Mouse (Mus musculus) heart, postnatal 10 days (tissue): ENCODE measurements around the gene Aox4. TPM values are rescaled to one million over a fixed set of nuclear protein-coding genes. Genes with fewer than 3 reads are reported as not detected.
A peak's percentile ranks its signal among the peaks of the same experiment; 100 is the strongest.

ENCODE experiments used
- DNase-seq, 2 experiments: peaks; one replicate each; pipeline ENCODE4 v3.0.0; 2021
- intact Hi-C: fragments of 180-260 bp; cut with DNase I; formaldehyde crosslinking; loops from one replicate; pipeline ENCODE4 v1.15.1; 2025
- total RNA-seq, 2 experiments: library from RNA; stranded (reverse); gene quantifications; 2 replicates each; pipeline ENCODE4 v1.2.3; 2021

Aox4 gene
- total RNA-seq, result not detected

DNA sequence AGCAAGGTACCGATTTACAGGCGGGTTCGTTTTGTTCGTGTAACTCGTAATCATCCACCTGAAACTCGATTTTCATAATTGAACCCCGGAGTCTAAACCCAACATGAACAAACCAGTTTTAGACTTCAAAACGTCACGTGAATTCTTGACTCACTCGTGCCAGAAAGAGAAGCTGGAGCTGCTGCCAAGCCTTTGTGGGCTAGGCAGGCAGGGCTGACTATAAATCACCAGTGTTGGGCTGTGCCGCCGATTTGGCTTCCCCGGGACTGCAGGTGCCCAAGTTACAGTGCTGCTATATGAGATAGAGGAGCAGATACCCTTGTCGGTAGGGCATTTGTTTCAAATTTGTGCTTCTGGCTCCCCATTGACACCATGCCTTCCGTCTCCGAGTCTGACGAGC is at the start of gene Aox4:
TSS of gene Aox4 (plus strand) at position 195 of the 400 bp plus-strand sequence.
- intact Hi-C loops, result no loop called here
- DNase-seq, result no peak

- intact Hi-C loops, result no loop called here
These were observed 40.3 kb upstream of the Aox4 start for GRCm38 (mm10) chr1:58169893-58170292.

GRCm38 (mm10) chr1:58188514-58189175 is 21.6 kb upstream of the Aox4 start:
- intact Hi-C loops, result no loop called here
- DNase-seq, result no peak

More at GRCm38 (mm10) chr1:58169893-58170292, 40.3 kb upstream of the Aox4 start:
- no peak for DNase-seq

GRCm38 (mm10) chr1:58194317-58194716 is 15.9 kb upstream of the Aox4 start:
- intact Hi-C loops, result no loop called here
- DNase-seq, result no peak

DNA sequence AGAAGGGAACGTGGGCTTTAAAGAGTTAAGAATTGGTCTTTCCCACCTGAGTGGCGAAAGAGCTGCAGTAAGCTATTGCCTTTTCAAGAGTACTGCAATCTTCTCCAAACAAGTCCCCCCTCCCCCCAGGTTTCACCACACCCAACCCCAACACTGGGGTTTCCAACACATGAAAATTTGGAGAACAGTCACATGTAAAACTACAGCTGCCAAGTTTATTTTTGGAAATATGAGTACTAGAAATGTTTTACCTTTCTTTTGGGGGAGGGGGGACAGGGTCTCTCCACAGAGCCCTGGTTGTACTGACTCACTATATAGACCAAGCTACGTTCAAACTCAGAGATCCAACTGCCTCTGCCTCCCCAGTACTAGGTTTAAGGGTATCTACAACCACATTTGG is 15.2 kb upstream of the Aox4 start:
- peak in 1 of 2 experiments; percentile 9 for DNase-seq
- intact Hi-C loops, result no loop called here

DNA sequence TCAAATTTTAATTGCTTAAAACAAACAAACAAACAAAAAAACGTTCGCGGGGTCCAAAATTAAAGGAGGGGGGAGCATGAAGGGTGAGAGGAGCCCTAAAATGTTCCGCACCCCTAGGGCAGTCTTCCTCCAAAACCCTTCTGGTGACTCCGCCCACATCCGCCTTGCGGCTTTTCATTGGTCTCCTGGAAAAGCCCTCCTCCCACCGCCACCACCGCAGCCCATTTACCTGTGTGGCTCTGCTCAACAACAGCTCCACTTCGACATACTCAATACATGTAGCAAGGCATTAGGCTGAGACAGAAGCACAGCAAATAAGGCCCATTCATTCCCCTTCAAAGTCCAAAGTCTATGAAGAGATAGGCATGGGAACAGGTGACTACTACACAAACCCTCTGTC is 14.7 kb upstream of the Aox4 start:
- intact Hi-C loops, result no loop called here
- DNase-seq, result no peak

- intact Hi-C loops, result no loop called here
- DNase-seq, result no peak
These were observed 13.2 kb upstream of the Aox4 start for GRCm38 (mm10) chr1:58197023-58197422.

- intact Hi-C loops, result no loop called here
- DNase-seq, result no peak
These were observed 11.8 kb upstream of the Aox4 start for GRCm38 (mm10) chr1:58198386-58198785.

GRCm38 (mm10) chr1:58212805-58213204 is 2.6 kb downstream of the Aox4 start:
- DNase-seq, result no peak
- intact Hi-C loops, result no loop called here

DNA sequence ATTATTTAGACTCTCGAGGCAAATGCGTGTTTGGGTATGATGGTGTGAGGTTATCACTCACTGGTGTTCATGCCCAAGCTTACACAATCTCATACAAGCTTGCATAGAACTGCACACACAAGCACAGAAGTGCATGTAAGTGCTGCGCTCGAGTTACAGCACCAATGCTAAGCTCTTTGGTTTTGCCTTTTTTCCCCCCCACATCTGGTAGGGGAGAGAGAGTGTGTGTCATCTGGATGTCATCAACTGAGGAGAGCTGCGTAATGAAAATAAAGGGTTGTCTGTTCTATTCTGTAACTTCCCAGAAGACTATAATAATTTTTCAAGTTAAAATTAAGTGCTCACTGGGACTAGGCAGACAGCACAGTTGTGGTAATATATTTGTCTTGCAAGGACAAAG is 3.6 kb downstream of the Aox4 start:
- intact Hi-C loops, result no loop called here
- no peak for DNase-seq

- no peak for DNase-seq
- intact Hi-C loops, result no loop called here
These were observed 5.2 kb downstream of the Aox4 start for GRCm38 (mm10) chr1:58215353-58215752.

GRCm38 (mm10) chr1:58215956-58216532 is 5.8 kb downstream of the Aox4 start:
- DNase-seq, result no peak
- intact Hi-C loops, result no loop called here

DNA sequence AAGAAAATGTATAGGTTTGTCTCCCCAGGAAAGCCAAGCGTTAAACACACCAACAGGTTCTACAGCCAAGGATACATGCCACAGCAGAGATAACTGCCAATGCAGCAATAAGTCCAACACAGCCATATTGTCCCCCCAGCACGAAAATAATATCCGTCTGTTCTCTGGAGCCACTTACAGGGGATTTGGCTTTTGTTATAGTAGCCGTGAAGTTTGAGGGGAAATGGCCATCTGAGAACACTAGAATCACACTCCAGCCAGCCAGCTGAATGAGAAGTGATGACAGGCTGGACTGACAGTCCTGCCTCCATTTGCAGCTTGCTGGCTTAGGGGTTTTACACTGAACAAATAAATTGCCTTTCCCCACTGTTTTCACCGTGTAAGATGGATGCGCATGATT is 10.9 kb downstream of the Aox4 start:
- DNase-seq, result no peak
- intact Hi-C loops, result no loop called here

- no peak for DNase-seq
- intact Hi-C loops, result no loop called here
These were observed 11.7 kb downstream of the Aox4 start for GRCm38 (mm10) chr1:58221879-58222278.

DNA sequence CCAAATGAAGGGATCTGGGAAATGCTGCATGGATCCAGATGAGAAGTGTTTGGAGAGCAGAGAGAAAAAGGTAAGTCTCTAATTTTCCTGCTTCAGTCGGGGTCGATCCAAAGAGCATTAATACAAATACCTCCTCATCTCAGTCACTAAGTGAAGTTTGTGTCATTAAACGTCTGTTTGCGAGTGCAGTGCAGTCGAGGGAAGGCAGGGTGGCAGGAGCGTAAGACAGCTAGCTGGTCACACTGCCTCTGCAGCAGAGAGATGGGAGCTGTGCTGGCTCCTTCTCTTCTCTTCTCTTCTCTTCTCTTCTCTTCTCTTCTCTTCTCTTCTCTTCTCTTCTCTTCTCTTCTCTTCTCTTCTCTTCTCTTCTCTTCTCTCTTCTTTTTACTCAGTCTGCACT is 17.9 kb downstream of the Aox4 start:
- intact Hi-C loops, result no loop called here
- no peak for DNase-seq

- intact Hi-C loops, result no loop called here
- no peak for DNase-seq
These were observed 18.7 kb downstream of the Aox4 start for GRCm38 (mm10) chr1:58228916-58229315.

GRCm38 (mm10) chr1:58229774-58230173 is 19.6 kb downstream of the Aox4 start:
- intact Hi-C loops, result no loop called here
- no peak for DNase-seq

DNA sequence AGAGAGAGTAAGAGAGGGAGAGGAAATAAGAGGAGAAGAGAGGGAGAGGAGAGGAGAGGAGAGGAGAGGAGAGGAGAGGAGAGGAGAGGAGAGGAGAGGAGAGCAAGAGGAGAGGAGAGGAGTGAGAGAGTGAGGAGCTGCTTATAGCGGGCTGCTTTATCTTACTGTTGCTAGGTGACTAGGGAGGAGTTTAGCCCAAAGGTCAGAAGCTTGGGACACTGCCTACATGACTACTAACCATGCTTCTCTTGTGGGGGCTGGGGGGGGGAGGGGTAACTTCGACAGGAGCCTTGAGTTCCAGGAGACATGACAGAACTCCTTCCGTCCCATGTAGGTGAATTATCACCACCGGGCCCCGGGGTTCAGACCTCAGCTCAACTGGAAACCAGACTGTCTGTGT is 20.3 kb downstream of the Aox4 start:
- intact Hi-C loops, result no loop called here

GRCm38 (mm10) chr1:58235405-58235804 is 25.2 kb downstream of the Aox4 start:
- intact Hi-C loops, result no loop called here
- no peak for DNase-seq

More for the DNA sequence above, 20.3 kb downstream of the Aox4 start:
- no peak for DNase-seq

- no peak for DNase-seq
- intact Hi-C loops, result no loop called here
These were observed 27.5 kb downstream of the Aox4 start for GRCm38 (mm10) chr1:58237527-58238299.

- intact Hi-C loops, result no loop called here
- DNase-seq, result no peak
These were observed 28.2 kb downstream of the Aox4 start for GRCm38 (mm10) chr1:58238440-58238839.

DNA sequence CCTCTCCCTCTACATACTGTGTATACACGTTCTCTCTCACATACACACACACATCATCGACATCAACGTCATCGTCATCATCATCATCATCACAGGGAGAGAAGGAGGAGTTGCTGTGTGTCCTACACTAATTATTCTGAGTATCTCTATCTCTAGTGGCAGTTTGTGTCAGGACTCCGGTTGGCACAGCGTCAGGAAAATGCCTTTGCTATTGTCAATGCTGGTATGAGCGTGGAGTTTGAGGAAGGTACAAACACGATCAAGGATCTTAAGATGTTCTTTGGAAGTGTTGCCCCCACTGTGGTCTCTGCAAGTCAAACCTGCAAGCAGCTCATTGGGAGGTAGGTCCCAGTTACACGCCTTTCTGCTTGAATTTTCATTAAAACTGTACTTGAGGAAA is 28.8 kb downstream of the Aox4 start:
- intact Hi-C loops, result no loop called here
- DNase-seq, result no peak
